Mouse (Mus musculus): ENCODE data around the gene Lrrc41.
A peak's percentile ranks its signal among the peaks of the same experiment; 100 is the strongest.

The Lrrc41 gene

DNA sequence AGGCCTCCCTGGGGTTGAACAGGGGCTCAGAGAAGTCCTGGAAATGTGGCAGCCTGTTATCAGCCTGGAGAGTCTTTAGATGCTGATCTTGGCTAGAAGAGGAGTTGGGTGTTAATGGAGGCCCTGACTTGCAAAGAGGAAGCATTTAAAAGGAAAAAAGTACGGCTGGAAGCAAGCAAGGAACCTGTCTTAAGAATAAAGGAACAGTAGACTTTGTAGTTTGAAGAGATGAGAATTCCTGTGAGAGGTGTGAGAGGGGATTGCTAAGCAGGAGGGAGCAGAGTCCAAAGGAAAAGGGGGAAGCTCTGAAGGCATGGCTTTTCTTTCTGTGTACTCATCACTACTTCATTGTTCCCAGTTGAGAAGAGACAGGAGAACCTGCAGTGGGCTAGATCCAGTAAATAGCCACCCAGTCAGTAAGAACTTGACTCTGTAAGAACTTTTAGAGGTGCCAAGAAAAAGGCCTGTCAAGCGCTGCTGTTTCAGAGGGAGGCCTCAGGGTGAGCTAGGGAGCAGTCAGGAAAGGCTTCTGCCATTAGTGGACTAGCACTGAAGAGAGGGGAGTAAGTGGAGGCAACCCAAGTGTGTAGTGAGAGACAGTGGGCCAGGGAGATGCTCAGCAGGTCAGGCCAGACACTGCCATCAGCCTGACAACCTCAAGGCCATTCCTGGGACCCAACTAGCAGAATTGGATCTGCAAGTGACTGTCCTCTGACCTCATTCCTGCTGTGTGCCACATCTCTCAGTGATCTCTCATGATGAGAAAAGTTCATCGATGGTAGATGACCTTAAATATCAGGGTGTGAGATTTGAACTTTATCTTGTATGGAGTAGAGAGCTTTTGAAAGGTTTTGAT, 2.4 kb downstream of the Lrrc41 start:
- DNase-seq, result peak; percentile 36

DNA sequence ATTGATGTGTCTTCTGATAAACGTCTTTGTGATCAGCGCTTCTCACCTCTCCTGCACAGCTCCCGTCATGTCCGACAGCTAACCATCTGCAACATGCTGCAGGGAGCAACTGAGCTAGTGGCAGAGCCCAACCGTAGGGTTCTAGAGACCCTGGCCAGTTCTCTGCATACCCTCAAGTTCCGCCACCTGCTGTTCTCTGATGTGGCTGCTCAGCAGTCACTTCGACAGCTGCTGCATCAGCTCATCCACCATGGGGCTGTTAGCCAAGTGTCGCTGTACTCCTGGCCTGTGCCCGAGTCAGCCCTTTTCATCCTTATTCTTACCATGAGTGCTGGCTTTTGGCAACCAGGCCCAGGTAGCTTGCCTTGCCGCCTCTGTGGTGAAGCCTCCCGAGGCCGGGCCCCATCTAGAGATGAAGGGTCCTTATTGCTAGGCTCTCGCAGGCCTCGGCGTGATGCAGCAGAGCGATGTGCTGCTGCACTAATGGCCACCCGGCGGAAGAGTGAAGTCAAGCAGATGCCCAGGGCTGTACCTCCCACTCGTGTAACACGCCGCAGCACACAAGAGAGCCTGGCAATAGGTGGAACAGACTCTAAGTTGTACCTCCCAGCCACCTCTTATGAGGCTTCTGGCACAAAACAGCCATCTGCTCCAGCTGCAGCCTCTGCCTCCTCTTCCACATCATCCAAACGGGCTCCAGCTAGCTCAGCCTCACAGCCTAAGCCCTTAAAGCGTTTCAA, 13.6 kb downstream of the Lrrc41 start:
- DNase-seq, result no peak

DNA sequence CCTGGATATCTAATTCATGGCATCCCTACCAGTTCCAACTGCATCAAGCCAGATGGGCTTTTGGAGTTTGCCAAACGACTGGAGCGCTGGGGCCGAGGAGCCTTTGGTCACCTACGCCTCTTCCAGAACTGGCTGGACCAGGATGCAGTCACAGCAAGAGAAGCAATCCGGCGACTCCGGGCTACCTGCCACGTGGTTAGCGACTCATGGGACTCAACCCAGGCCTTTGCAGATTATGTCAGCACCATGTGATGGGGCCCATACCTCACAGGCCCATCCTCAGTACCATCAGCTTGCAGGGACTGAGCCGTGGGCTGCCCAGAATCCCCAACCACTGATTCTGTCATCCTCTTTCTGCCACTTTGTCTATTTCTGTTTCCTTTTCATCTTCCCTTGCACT, 21.2 kb downstream of the Lrrc41 start:
- no peak for DNase-seq

DNA sequence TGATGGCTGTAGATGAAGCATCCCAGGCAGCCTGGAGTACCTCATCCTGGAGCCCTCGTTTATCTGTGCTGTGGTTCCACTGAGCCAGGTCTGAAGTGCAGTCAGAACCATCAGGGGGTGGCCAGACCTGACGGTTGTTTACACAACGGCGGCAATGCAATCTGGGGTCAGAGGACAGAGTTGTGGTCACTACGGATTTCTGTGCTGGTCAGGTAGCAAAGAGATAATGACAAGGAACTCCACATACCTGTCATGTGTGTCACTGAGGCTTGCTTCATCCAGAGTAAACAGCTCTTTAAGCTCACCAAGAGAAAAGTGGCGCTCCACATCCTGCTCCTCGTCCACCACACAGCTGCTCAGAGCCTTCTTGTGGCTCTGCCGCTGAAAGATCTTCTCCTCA, 22.1 kb downstream of the Lrrc41 start:
- DNase-seq, result no peak

DNA sequence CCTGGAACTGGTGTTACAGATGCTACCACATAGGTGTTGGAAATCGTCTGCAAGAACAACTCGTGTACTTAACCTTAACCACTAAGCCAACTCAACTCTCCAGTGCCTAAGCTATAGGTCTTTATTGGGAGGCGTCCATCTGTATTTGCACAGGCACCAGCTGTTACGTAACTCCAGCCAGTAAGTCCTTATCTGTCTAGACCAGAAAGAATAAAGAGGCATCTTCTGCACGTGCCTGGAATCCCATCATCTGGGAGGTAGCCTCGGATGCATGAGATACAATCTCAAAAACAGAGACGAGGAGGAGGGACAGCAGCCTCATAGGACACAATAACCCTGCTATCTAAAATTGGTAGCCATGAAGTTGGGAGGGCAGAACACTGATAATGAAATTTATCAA, 25.9 kb downstream of the Lrrc41 start:
- DNase-seq, result no peak

DNA sequence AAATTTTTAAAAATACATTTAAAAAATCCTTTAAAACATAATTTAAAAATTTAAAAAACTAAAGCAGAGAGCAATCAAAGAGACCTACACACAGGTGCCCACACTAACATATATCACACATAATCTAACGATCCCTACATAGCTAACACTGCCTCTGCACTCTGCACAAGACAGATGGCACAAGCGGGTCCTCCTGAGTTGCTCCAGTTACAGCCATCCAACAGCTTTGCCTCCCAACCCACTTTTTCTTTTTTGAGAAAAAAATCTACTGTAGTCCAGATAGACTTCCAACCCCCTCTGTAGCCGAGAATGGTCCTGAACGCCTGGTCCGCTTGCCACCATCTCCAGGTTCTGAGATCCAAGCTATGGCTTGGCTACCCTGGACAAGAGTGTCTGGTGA, 30.2 kb downstream of the Lrrc41 start:
- DNase-seq, result no peak

DNA sequence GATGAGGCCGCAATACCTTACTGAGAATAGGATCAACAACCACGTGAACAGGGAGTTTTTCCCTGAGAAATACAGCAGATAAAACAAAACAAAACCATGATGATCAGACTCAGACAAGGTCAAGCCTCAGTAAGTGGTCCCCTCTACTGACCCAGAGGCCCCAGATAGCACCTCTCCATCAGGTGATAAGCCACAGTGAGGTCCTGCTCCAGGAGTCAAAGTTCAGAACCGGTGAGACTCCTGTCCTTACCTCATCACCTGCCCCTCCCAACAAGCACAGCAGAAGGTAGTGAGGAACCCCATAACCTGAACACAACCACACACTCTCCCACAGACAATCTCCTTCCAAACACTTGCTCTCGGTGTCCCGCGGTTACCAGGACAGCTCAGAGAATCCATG, 35.6 kb downstream of the Lrrc41 start:
- DNase-seq, result no peak

DNA sequence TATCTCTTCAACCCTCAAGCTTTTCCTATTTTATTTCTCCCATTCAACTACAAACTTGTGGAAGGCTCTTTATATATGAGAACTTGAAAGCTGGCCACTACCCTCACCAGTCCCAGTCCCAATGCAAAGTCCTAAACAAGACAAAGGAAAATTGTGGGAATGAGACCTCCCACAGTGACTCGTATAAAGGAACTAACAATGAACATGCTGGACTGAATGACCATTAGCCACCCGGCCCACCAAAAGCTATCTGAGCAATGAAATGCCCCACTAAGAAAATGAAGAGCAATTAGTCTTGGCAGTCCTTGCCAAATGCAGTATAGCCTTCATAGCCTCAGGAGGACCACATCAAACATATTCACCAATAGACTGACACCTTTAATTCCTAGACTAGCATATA, 36.4 kb downstream of the Lrrc41 start:
- no peak for DNase-seq

DNA sequence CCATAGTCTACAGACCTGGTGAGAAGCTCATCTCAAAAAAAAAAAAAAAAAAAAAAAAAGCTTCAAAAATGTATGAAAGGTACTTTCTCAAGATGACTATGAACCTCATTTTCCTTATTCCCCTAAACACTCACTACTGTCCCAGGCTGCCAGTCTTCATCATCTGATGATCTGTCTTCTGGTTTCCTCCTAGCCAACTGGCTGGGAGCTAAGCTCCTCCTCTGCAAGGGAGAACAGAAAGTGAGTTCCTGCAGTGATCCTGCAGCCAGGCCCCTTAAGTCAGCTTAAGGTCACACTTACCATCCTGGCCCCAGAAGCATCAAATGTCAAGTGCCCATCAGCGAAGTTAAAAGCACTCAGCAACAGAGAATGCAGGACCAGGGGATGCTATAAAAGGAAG, 47.7 kb downstream of the Lrrc41 start:
- DNase-seq, result no peak

DNA sequence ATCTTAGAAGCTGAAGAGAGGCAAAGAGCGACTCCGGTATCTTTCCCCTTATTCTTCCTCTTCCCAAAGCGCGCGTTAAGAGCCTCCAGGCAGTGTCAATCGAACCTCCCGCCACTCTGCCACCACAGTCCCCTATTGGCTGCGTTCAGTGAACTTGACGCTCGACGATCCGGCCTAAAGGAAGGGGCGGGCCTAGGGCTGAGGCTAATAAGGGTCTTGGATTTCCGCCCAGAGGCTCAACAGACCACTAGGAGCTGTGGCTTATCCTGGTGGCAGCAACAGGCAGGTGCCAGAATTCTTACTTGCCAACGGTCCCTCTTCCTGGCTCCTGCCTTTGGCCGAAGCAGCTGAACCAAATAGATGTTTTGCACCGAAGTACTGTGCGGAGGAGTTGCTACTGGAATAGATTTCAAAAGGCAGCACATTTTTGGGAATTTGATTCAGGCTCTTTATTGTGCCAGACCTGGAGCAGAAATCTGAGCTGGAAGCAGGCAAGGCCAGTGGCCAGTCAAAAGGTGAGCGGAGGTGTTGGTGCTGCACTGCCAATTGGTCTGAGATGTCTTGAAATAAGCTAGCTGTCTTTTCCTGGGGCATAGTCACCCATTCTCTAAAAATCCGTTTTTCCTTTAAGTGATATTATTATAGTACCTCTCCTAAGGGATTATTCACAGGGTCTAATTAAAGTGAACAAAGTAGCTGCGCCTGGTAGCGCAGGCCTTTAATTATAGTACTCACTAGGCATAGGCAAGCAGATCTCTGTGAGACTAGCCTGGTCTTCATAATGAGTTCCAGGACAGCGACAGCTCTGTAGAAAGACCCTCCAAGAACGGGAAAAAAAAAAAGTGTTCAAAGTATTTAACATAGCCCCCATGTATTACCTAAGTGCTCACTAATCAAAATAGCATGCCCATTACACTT, 48.8 kb downstream of the Lrrc41 start, which contains the start of the genes Rad54l and Pomgnt1:
Gene Rad54l, minus strand, starts transcription at position 89 of the 918 bp plus-strand sequence.
Gene Pomgnt1, plus strand, starts transcription at position 239 of the 918 bp plus-strand sequence.
- DNase-seq, result peak; percentile 82

DNA sequence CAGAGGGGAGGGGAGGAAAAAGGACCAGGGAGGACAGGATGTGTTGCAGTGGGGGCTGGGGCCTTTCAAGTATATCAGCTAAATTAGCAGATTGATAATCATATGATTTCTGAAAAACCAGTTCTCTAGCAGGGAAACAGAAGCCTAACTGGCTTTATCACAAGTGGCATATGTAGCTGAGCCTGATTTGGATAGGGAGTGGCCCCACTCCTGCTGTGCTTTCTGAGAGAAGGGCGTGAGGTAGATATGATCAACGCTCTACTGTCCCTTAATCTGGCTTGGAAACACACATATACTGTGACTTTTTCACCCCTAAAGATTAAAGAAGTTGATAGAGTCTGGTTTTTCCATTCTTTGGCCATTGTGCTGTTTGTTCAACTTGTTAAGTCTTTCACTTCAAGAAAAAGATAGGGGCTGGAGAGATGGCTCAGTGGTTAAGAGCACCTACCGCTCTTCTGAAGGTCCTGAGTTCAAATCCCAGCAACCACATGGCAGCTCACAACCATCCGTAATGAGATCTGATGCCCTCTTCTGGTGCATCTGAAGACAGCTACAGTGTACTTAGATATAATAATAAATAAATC, 50.8 kb downstream of the Lrrc41 start:
- no peak for DNase-seq

DNA sequence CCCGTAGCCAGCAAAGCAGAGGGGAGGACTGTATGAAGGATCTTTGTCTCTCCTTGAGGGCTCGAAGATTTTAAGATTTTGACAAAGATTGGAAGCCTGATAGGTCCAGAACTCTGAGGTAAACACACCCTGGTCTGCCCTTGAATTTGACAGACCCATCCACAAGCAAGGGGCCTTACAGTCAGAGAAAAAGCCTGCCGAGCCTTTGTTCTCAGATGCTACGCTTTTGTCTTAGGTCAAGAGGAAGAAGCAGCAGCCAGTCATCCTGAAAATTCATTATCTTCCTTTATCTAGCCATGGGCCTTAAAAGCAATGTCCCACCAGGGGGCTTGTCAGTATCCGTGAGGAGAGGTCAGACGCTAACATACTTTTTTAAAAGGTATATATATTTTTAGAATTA, 52.9 kb downstream of the Lrrc41 start:
- DNase-seq, result no peak

DNA sequence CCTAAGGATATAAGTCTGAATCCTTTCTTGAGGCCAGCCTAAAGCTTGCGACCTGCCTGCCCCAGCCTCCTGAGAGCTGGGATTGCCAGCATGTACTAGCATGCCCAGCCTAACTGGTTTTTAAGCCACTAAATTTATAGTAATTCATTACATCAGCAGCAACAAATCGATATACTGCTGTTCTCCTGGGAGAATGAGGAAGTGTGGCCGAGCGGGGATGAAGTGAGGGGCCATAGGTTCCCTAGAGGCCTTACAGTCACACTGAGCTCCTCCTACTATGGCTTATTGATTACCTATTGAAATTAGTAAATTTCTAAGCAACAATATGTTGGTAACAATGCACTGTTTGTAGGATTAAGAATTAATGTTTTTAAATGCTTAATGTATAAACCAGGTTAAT, 58.1 kb downstream of the Lrrc41 start:
- no peak for DNase-seq

DNA sequence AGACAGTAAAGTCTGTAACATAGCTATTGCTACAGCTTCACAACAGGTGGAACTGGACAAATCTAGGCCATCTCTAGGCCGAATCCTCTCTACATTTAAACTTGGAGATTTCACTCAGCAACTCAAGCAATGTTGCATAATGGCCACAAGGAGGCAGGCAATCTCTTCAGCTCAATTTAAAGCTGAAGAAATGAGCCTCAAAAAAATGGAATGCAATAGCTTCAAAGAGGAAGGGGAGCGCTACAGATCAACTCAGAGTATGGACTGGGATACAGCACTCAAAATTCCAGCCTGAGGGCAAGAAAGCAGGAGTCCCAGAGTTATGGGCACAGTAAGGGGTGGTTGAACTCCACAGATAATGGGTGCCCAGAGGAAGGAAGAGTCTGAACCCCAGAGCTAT, 59.9 kb downstream of the Lrrc41 start:
- peak; percentile 35 for DNase-seq

DNA sequence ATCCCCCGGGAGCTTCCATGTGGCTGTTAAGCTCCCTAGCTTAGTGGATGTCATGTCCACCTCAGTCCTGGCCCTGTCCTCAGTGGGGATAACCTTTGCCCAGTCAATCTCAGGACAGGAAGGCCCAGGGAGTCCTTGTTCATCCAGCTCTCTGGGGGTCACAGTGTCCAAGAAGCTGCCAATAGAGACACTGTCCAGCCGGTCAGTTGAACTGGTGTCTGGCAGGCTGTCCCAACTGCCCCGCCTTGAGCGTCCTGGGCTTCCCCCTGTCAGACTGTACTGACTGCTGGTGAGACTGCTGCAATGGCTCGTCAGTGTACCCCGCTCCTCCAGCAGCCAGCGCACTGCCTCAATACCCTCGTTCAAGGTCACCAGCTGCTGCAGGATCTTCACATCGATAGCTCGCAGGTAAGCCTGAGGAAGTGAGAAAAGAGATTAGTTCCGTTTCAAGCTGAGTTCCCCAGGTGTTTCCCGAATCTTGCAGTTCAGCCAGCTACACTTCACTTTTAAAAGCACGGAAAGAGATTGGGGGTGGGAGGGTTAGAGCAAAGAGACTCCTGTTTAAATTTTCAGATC, 62.4 kb downstream of the Lrrc41 start:
- DNase-seq, result peak; percentile 37

DNA sequence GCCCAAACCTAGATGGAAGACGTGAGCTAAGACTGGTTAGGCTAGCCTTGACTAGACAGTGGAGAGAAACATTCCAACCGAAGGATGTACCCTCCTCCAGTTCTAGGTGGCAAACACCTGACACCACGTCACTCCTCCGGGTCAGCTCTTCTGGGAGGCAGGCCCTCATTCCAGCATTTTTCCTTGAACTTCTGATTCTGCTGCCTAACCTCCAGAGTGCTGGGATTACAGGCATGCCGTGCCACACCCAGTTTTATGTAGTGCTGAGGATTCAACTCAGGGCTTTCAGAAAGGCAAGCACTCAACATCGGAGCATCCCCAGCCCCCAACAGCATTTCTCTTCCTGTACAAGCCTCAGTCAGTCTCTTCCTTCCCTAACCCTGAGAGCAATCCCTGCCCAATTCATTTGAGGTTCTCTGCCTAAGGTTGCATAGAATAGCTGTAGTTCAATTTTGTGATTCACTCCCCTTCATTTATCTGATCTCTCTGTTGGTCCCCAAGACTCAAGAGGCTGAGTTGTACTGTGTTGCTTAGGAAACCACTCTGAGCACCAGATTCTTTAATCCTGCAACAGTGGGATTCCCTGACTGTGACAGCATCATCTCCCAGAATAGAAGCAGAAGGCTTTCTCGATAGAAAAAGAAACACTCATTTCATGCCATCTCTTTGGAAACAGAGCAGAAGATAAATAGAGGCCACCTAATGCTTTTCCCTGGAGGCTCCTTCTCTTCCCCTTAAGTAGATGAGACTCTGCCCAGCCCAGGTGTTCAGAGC, 65.9 kb downstream of the Lrrc41 start:
- no peak for DNase-seq

DNA sequence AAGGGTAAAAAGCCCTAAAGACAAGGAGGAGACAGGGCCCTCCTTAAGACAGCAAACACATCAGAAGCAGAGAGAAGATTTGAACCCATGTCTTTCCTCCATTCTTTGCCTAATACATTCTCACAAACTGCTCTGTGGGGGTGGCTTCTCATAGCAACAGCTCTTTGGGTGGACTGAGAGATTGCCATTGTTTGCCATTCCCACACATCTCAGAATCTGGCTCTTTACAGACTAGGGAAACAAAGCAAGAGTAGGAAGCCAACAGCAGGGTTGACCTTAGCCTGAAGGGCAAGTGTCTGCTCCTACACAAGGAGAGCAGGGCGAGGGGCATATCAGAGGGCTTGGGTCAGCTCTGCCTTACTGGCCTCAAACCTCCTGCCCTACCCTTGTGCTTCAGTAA, 66.7 kb downstream of the Lrrc41 start:
- DNase-seq, result no peak

DNA sequence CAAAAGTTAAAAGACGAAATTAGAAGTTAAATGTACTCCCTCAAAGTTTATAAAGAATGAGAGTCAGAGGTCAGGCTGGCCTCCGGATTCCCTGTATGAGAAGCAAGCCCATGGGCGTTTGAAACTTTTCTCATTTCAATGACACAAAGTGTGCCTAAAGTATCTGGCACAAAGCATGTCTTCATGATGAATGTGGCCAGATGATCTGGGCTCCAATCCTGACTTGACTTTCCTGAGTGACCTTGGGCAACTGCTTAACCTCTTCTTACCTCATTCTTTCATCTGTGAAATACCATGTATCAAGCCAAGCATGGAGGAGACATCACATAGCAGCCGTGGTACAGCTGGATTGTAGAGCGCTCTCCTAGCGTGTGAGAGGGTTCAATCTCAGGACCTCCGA, 67.2 kb downstream of the Lrrc41 start:
- peak; percentile 52 for DNase-seq

DNA sequence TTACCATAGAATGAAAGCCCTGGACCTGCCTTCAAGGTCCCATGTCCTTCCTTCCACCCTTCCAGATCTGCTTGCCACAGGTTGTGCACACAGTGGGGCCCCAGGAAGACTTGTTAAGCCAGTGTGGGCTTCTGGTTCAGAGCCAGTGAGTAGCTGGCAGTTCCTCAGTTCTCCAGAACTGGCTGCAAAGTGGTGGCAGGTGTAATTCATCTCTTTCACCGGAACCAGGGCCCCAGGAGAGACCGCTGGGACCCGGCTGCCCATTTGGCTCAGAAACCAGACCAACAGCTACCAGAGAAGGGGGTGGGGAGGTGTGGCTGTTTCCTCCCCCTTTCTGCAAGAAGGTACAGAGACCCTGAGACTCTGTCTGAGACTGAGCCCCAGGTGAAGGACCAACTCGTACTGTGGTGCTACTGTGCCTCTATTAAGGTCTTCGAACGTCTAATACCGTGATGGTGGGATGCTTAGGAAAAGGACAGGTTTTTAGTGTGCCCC, 68.3 kb downstream of the Lrrc41 start:
- peak; percentile 99 for DNase-seq

DNA sequence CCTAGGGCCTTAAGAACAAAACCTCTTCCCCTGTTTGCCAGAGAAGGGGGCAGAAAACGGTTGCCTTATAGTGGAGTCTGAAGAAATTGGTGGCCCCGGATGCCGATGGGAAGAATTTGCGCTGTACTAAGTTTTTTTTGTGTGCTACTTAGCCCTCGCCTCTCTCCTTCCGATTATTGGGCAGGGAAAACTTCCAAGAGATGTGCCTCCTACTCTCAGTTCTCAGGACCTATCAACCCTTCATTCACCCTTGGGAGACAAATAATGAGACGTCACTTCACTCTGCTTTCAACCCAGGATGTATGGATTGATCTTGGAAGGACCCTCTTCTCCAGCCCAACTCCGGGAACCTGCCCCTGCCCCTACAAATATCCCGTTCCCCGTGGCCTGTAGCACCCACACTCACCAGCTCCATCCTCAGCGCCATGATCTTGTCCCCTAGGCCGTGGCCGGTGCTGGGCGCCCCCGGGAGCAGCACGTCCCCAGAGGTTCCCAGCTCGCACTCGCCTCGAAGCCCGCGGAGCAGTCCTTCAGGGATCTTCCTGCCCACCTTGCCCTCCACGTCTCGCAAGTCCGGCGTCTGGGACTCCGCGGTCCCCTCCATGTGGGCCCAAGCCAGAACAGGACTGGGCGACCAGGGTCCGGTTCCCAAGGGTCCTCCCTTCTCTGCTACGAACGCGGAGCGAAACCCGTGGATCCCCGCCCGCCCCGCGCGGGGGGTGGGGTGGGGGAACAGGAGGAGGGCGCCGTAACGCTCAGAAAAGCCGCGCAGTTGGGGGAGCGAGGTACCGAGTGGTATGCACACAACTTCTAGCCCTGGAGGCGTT, 69.0 kb downstream of the Lrrc41 start:
- DNase-seq, result peak; percentile 87
